Comparison of ENCODE assay signal across 17 mouse cellular contexts in the genomic region with DNA sequence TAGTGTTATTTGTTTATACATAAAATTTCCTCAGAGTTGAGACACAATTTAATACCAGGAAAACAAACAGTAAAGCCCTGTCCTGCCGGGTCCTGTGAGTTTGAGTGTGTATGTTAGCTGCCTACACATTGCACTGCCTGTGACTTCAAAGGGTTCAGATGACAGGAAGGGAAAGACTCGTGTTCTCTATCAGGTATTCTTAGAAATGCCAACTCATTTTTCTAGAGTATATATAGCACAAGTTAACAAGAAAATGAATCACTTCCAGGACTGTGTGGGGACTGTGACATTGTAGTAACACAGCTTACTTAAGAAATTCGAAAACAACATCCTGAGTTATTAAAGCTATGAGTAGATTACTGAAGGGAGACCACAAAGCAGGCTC.
A peak's percentile ranks its signal among the peaks of the same experiment; 100 is the strongest.
DNase-seq lines count a peak whose midpoint lies in the region; ATAC-seq and TF ChIP-seq lines count a peak whose summit lies in the region.
"Had no signal": no experiment of that assay in that cellular context is flagged by ENCODE, and none has a peak within 500 bp of the region (broad histone marks: within the 10 kb centered on the region; RNA-seq: fewer than 3 reads in every experiment).

No protein-coding gene starts in this region.

- DNase-seq in frontal cortex, postnatal 10 days (ENCODE audit: low spot score in 2 of 2): no peak
- DNase-seq in thymus, adult 2 months: peak; percentile 16
- DNase-seq in thymus, postnatal 36 days: no peak
- DNase-seq in thymus, postnatal 4 days: peak; percentile 25
- no peak for DNase-seq in frontal cortex, postnatal 14 days (ENCODE audit: low spot score in 2 of 2)
- no peak for DNase-seq in layer of hippocampus, postnatal 25 days (ENCODE audit: extremely low spot score in 1 of 2, low spot score in 1 of 2)
- DNase-seq: adrenal gland, postnatal 10 days; cerebellum, adult 11 months; cerebellum, postnatal 10 days; spleen, adult 18-20 months had no signal

- H3K27ac ChIP-seq in thymus, adult 2 months (ENCODE audit: control insufficient read depth, insufficient read depth, low read length): no peak overlapping the region
- H3K27ac ChIP-seq: embryonic facial prominence, embryonic 13.5 days; forebrain, embryonic 15.5 days; hindbrain, embryonic 14.5 days had no signal

- TF ChIP-seq CTCF in thymus, adult 2 months (IDR thresholded peaks at IDR 0.05; ENCODE audit: borderline replicate concordance, control insufficient read depth, extremely low read depth, insufficient read depth, low read length, poor library complexity): no peak

- TF ChIP-seq POLR2A in thymus, adult 2 months (IDR thresholded peaks at IDR 0.05; ENCODE audit: control insufficient read depth, extremely low read depth, insufficient read depth, low read length, poor library complexity): no peak

- peaks cover 7% of the 10 kb centered on the region for H3K4me1 ChIP-seq in thymus, adult 2 months (replicated peaks; ENCODE audit: control insufficient read depth, insufficient read depth, low read length)
- H3K4me1 ChIP-seq: embryonic facial prominence, embryonic 13.5 days; forebrain, embryonic 15.5 days; heart, embryonic 12.5 days had no signal

- ATAC-seq in frontal cortex, adult (ENCODE audit: low TSS enrichment): peak; percentile 91
- peak; percentile 86 for ATAC-seq in inflammation-experienced regulatory T-cells, adult 6 months
- ATAC-seq: forebrain, embryonic 15.5 days; intestine, embryonic 16.5 days had no signal

- no peak overlapping the region for H3K4me3 ChIP-seq in thymus, adult 2 months (ENCODE audit: control insufficient read depth, insufficient read depth, low read length)
- H3K4me3 ChIP-seq: embryonic facial prominence, embryonic 13.5 days; forebrain, embryonic 15.5 days; heart, embryonic 12.5 days had no signal

- no peaks in the 10 kb centered on the region for H3K27me3 ChIP-seq in thymus, adult 2 months (ENCODE audit: control insufficient read depth, insufficient read depth, low read length)
- H3K27me3 ChIP-seq: embryonic facial prominence, embryonic 13.5 days; forebrain, embryonic 15.5 days; heart, embryonic 12.5 days had no signal

- no peaks in the 10 kb centered on the region for H3K36me3 ChIP-seq in thymus, adult 2 months (ENCODE audit: control insufficient read depth, insufficient read depth, low read length)
- H3K36me3 ChIP-seq: embryonic facial prominence, embryonic 13.5 days; forebrain, embryonic 15.5 days; heart, embryonic 12.5 days had no signal

- WGBS in thymus, adult 2 months: 2% methylated on average over 3 of the region's 3 CpGs

Comparison
In these comparisons a context has a peak if more than half of its experiments do, and no peak if none do; other contexts are left out.
1. DNase-seq: peak in thymus, adult 2 months (single experiment) and thymus, postnatal 4 days (single experiment); none in frontal cortex, postnatal 10 days (0 of 2), thymus, postnatal 36 days (0 of 2), frontal cortex, postnatal 14 days (0 of 2) and layer of hippocampus, postnatal 25 days (0 of 2).